Mouse (Mus musculus) lung, postnatal 0 days (tissue): Measurements from ENCODE around the gene Ndufv3. TPM values are rescaled to one million over a fixed set of nuclear protein-coding genes. Genes with fewer than 3 reads are reported as not detected.

ENCODE experiments used
- ATAC-seq: fragments of 200-750 bp; cut with Nextera tagmentation; 2 replicates; pipeline ENCODE4 v1.8.0; 2017; ENCODE audit warnings: moderate library complexity
- DNase-seq: peaks from one replicate; pipeline ENCODE4 v3.0.0-alpha.2; 2016; ENCODE audit warnings: low spot score
- H3K27ac ChIP-seq: fragments of 300-500 bp; sonication (generic); 2 replicates; pipeline ENCODE4 v1.5.1; 2014; ENCODE audit warnings: antibody characterized with exemption, mild to moderate bottlenecking, low read length, mixed read lengths
- H3K27me3 ChIP-seq: fragments of 300-500 bp; sonication (generic); replicated peaks from 2 replicates; pipeline ENCODE4 v1.6.1; 2014; ENCODE audit warnings: low read length, mixed read lengths; ENCODE audit not compliant: insufficient read depth
- H3K36me3 ChIP-seq: fragments of 300-500 bp; sonication (generic); 2 replicates; pipeline ENCODE4 v1.6.1; 2014; ENCODE audit warnings: low read length, mixed read lengths; ENCODE audit not compliant: insufficient read depth
- H3K4me1 ChIP-seq: fragments of 300-500 bp; sonication (generic); 2 replicates; pipeline ENCODE4 v1.6.1; 2014; ENCODE audit warnings: antibody characterized with exemption, low read depth, low read length, mixed read lengths; ENCODE audit not compliant: insufficient read depth
- H3K4me2 ChIP-seq: fragments of 300-500 bp; sonication (generic); replicated peaks from 2 replicates; pipeline ENCODE4 v1.6.1; 2014; ENCODE audit warnings: low read depth, mild to moderate bottlenecking, low read length, moderate library complexity, mixed read lengths
- H3K4me3 ChIP-seq: fragments of 300-500 bp; sonication (generic); 2 replicates; pipeline ENCODE4 v1.5.1; 2014; ENCODE audit warnings: low read depth, low read length
- H3K9ac ChIP-seq: fragments of 300-500 bp; sonication (generic); replicated peaks from 2 replicates; pipeline ENCODE4 v1.6.1; 2014; ENCODE audit warnings: low read depth, mild to moderate bottlenecking
- H3K9me3 ChIP-seq: fragments of 300-500 bp; sonication (generic); 2 replicates; pipeline ENCODE4 v1.6.1; 2016; ENCODE audit warnings: low read length, mixed read lengths
- CTCF ChIP-seq: IDR thresholded peaks from 2 replicates; pipeline ENCODE4 v1.5.1; 2016; ENCODE audit warnings: antibody characterized with exemption, mild to moderate bottlenecking
- EP300 ChIP-seq: IDR thresholded peaks from 2 replicates; pipeline ENCODE4 v1.6.1; 2016; ENCODE audit warnings: antibody characterized with exemption, mild to moderate bottlenecking, control low read depth
- WGBS: fragments of 180-500 bp; shearing (Covaris S2); extraction: QIAGEN DNeasy Blood & Tissue Kit; methylation state at CpG from one replicate; pipeline ENCODE4 v1.1.7; 2014; 5-methylcytosine and 5-hydroxymethylcytosine counted together
- polyA plus RNA-seq: library from polyadenylated mRNA; unstranded; fragments of >200 nt; fragmentation: Nextera tagmentation; extraction: Ambion mirVana; gene quantifications from 2 replicates; pipeline ENCODE4 v1.2.1, GENCODE M21; 2015

Ndufv3 gene
- polyA plus RNA-seq, 1 experiment from 2014 or later = 233 TPM

DNA sequence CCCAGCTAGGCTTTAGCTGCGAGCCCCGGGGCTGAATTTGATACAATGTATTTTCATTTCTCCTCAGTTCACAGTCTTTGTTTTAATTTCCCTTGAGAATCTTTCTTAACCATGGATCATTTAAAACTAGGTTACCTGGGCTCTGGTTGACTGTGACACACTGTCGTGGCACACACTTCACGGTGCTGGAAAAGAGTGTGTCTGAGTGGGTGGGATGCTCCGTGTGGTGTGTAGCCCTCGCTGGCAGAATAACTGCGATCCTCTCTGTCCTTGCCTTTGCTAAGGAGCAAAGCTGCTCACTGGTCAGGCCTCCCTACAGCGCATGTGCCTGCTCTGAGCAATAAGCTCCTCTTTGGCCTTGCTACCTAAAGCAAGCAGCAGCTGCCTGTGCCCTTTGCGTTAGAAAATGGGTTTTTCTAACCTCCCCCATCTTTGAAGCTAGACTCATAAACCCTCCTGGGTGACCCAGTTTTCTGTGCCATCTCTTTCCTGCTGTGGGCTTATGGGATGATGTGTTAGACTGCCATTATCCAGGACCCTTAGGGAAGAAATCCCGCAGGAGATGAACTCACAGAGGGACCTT is 33.2 kb upstream of the Ndufv3 start:
- Histone ChIP-seq H3K9ac (no peak overlapping the region), H3K9me3 (no peaks in the 10 kb centered on the region), H3K36me3 (no peaks in the 10 kb centered on the region), H3K27me3 (no peaks in the 10 kb centered on the region), H3K4me3 (no peak overlapping the region), H3K4me2 (no peak overlapping the region), H3K4me1 (no peaks in the 10 kb centered on the region), H3K27ac (no peak overlapping the region)
- no peak for DNase-seq
- ATAC-seq = no peak
- TF ChIP-seq EP300 (no peak), CTCF (no peak)
- 78% methylated on average over 10 of the region's 10 CpGs for WGBS

DNA sequence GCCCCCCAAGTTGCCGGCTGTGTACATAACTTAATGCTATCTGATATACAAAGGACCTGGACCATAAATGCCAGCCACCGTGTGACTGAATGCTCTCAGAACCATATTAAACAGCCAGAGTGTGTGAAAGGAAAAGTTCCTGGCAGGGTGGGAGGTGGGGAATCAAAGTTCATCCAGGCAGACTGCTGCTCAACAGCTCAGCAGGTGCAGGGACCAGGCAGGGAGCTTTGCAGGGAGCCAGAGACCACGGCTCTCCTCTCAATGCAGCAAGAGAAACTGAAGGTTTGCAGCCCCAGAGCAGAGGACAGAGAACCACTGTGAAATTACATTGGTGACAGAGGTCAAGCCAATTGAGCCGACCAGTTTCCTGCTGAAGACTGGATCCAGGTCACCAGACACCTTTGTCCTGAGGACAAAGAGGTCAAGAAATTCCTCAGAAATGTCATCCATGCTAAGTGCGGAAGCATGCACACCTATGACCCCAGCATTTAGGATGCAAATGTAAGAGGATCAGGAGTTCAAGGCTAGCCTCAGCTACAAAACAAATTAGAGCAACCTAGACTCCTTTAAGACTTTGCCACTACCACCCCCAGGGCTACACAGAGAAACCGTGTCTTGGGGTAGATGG is 32.4 kb upstream of the Ndufv3 start:
- ATAC-seq (no peak), DNase-seq (no peak)
- H3K9me3 ChIP-seq = no peaks in the 10 kb centered on the region
- no peak overlapping the region for H3K4me2 ChIP-seq
- H3K36me3 ChIP-seq = no peaks in the 10 kb centered on the region
- H3K27me3 ChIP-seq = no peaks in the 10 kb centered on the region
- H3K27ac ChIP-seq = no peak overlapping the region
- no peak overlapping the region for H3K9ac ChIP-seq
- no peaks in the 10 kb centered on the region for H3K4me1 ChIP-seq
- TF ChIP-seq EP300 = no peak
- no peak for TF ChIP-seq CTCF
- no peak overlapping the region for H3K4me3 ChIP-seq
- 33% methylated on average over 6 of the region's 6 CpGs for WGBS

DNA sequence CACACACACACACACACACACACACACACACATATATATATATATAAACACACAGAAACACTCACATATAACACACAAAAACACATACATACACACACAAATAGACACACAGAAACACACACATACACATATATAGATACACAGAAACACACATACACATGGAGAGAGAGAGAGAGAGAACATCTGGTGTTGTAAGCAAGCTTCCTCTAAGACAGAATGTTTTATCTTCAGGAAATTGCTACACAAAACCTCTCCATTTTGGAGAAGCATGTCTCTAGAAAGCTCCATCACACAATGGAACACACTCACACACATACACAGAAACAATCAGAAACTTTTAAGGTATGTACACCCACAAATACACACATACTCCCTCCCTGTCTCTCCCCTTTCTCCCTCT is 28.6 kb upstream of the Ndufv3 start:
- no peak for DNase-seq
- H3K4me1 ChIP-seq = no peaks in the 10 kb centered on the region
- H3K9ac ChIP-seq = no peak overlapping the region
- TF ChIP-seq CTCF (no peak), EP300 (no peak)
- peaks cover 5% of the 10 kb centered on the region; the same call in 1 of the 2 replicates for H3K36me3 ChIP-seq
- no peaks in the 10 kb centered on the region for H3K9me3 ChIP-seq
- no peak overlapping the region for H3K4me3 ChIP-seq
- no peaks in the 10 kb centered on the region for H3K27me3 ChIP-seq
- ATAC-seq = no peak
- H3K27ac ChIP-seq = no peak overlapping the region
- H3K4me2 ChIP-seq = no peak overlapping the region

DNA sequence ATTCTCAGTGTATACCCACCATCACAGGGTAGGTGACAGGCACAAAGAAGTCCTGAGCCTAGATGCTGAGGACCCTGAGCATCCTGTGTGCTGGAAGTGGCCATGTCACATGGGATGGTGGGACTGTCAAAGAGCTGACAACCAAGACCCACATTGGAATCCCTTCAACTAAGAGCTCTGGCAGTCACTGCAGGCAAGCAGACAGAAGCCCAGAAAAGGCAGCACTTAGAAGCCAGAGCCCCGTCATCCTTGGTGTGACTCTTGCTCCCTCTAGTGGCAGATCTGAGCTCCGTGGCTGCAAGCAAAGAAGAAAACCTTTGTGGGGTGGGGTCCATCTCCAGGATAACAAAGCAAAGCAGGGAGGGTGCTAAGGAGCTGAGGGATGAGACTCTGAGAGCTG is 27.5 kb upstream of the Ndufv3 start:
- no peaks in the 10 kb centered on the region for H3K9me3 ChIP-seq
- TF ChIP-seq EP300 = no peak
- TF ChIP-seq CTCF = peak; percentile 99
- H3K4me3 ChIP-seq = no peak overlapping the region
- peak; percentile 92 for DNase-seq
- no peak overlapping the region for H3K4me2 ChIP-seq
- WGBS = 0% methylated on average over 2 of the region's 2 CpGs
- H3K27me3 ChIP-seq = no peaks in the 10 kb centered on the region
- H3K36me3 ChIP-seq = peaks cover 9% of the 10 kb centered on the region; the same call in 1 of the 2 replicates
- no peak overlapping the region for H3K27ac ChIP-seq
- H3K4me1 ChIP-seq = no peaks in the 10 kb centered on the region
- H3K9ac ChIP-seq = no peak overlapping the region
- peak; percentile 55; the same call in 1 of the 2 replicates for ATAC-seq

DNA sequence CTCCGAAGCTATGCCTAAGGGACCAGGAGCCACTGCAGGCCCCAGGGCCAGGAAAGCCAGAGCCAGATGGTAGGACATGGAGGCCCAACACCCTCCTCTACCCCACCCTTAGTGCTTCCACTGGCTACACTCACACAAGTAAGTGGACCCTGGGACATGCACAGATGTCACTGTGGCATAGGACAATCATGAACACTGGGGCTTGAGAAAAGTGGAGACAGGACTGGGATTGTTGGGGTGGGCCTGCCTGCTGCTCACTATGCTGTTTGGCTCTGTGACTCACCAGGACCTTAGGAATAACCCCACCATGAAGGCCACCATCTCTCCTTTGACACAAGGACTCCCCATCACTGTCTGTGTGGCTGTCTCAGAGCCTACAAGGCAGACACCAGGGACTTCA is 24.9 kb upstream of the Ndufv3 start:
- TF ChIP-seq EP300 (no peak), CTCF (no peak)
- Histone ChIP-seq H3K9ac (no peak overlapping the region), H3K4me2 (no peak overlapping the region), H3K36me3 (peaks cover 9% of the 10 kb centered on the region), H3K27me3 (no peaks in the 10 kb centered on the region), H3K4me3 (no peak overlapping the region), H3K27ac (no peak overlapping the region), H3K4me1 (no peaks in the 10 kb centered on the region), H3K9me3 (no peaks in the 10 kb centered on the region)
- ATAC-seq (no peak), DNase-seq (no peak)
- WGBS = 88% methylated on average over 1 of the region's 1 CpGs

DNA sequence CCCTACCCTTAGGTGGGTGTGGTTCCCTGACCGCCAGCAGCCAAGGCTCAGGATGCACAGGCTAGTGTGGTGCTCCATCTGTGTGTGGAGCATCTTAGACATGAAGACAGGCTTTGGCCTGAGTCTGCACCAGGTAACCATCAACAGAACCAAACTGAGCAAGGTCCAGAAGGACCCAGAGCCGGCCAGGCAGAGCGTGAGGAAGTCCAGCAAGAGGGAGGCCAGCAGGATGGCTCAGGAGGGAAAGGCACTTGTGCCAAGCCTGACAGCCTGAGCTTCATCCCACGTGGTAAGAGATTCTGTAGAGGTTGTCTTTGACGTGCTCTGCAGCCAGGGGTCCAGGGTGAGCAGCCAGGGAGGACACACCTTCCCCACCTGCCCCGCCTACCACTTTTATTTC is 22.2 kb upstream of the Ndufv3 start:
- H3K27ac ChIP-seq = no peak overlapping the region
- H3K27me3 ChIP-seq = no peaks in the 10 kb centered on the region
- DNase-seq = no peak
- WGBS = 89% methylated on average over 6 of the region's 6 CpGs
- peaks cover 9% of the 10 kb centered on the region for H3K36me3 ChIP-seq
- no peak overlapping the region for H3K9ac ChIP-seq
- no peak overlapping the region for H3K4me3 ChIP-seq
- TF ChIP-seq EP300 (no peak), CTCF (no peak)
- no peaks in the 10 kb centered on the region for H3K9me3 ChIP-seq
- no peak for ATAC-seq
- H3K4me1 ChIP-seq = no peaks in the 10 kb centered on the region
- H3K4me2 ChIP-seq = no peak overlapping the region

DNA sequence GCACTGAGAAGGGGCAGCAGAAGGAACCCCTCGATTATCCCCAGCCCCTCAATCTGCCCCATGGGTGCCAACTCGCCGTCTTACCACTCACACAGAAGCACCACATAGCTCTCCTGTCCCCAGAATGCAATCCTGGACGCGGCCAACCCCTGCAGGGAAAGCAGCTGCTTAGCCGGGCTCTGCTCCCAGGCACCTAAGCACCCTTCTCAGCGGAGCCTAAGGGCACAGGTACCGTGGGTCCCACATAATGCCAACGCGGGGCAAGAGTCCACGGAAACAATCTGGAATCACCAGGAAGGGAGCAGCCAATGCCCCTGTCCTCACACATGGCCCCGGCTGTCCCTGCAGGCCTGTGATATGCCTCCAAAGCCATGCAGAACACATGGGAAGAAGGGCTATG is 20.2 kb upstream of the Ndufv3 start:
- Histone ChIP-seq H3K9ac (no peak overlapping the region), H3K27me3 (no peaks in the 10 kb centered on the region), H3K27ac (no peak overlapping the region), H3K4me1 (no peaks in the 10 kb centered on the region), H3K4me2 (no peak overlapping the region), H3K36me3 (peaks cover 9% of the 10 kb centered on the region), H3K4me3 (no peak overlapping the region), H3K9me3 (no peaks in the 10 kb centered on the region)
- DNase-seq (no peak), ATAC-seq (no peak)
- 95% methylated on average over 12 of the region's 12 CpGs for WGBS
- no peak for TF ChIP-seq EP300
- TF ChIP-seq CTCF = no peak
